Mouse (Mus musculus): ENCODE measurements around the gene Ccl21a. TPM values are rescaled to one million over a fixed set of nuclear protein-coding genes. Genes with fewer than 3 reads are reported as not detected.

Ccl21a gene
- polyA plus RNA-seq (2017; shearing (Covaris generic)), result not detected

GRCm38 (mm10) chr4:42773893-42774292 lies at the start of gene Ccl21a:
Gene Ccl21a (minus strand): TSS chr4:42773993.

DNA sequence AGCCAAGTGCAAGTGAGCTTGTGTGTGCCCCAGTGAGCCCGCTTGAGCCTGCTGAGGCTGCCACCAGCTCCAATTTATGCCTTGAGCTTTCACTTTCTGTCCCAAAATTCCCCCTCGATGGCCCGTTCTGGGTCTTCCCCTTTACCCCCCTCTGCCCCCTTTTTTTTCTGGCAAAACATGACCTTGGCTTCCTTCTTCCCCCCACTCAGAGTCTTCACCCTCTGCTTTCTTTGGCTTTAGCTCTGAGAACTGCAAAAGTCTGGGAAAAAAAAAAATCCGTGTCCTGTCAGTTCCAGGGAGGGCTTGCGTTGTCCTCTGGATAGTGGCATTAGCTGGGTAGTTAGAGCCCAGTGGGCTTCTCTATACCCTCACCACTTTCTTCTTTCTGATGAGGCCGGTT lies 17.3 kb downstream of the Ccl21a start, which contains the start of gene Ccl19:
Gene Ccl19 (minus strand): TSS at position 101 of the 400 bp plus-strand sequence.

GRCm38 (mm10) chr4:42735245-42735644 lies 38.5 kb downstream of the Ccl21a start, which contains the start of gene 4930578G10Rik:
Gene 4930578G10Rik (plus strand): TSS chr4:42735545.

Other genes with a start within 250 kb of the Ccl21a start
- gene Fam205a2, start 245.8 kb downstream of the Ccl21a start, polyA plus RNA-seq (2017; shearing (Covaris generic)), result not detected
- not detected for gene Gm10591, start 161.8 kb downstream of the Ccl21a start, polyA plus RNA-seq (2017; shearing (Covaris generic))
- gene Gm2564, start 144.3 kb downstream of the Ccl21a start, polyA plus RNA-seq (2017; shearing (Covaris generic)), result not detected
- not detected for gene Ccl27b, start 118.7 kb downstream of the Ccl21a start, polyA plus RNA-seq (2017; shearing (Covaris generic))
- gene Il11ra2, start 112.1 kb downstream of the Ccl21a start, polyA plus RNA-seq (2017; shearing (Covaris generic)), result not detected
- gene 4930578G10Rik, start 38.4 kb downstream of the Ccl21a start, polyA plus RNA-seq (2017; shearing (Covaris generic)), result not detected
- not detected for gene Ccl19, start 17.4 kb downstream of the Ccl21a start, polyA plus RNA-seq (2017; shearing (Covaris generic))
- gene Fam205a1, start 79.9 kb upstream of the Ccl21a start, polyA plus RNA-seq (2017; shearing (Covaris generic)), result not detected
- gene Gm12394, start 82.8 kb upstream of the Ccl21a start, polyA plus RNA-seq (2017; shearing (Covaris generic)), result not detected
- not detected for gene Fam205c, start 100.2 kb upstream of the Ccl21a start, polyA plus RNA-seq (2017; shearing (Covaris generic))
- gene Phf24, start 142.7 kb upstream of the Ccl21a start, polyA plus RNA-seq (2017; shearing (Covaris generic)), result 0.31 TPM
- gene Dnajb5, start 175.8 kb upstream of the Ccl21a start, polyA plus RNA-seq (2017; shearing (Covaris generic)), result 12.5 TPM
- not detected for gene 1700022I11Rik, start 195.6 kb upstream of the Ccl21a start, polyA plus RNA-seq (2017; shearing (Covaris generic))
- 436 TPM for gene Vcp, start 226.5 kb upstream of the Ccl21a start, polyA plus RNA-seq (2017; shearing (Covaris generic))
- gene Fancg, start 236.5 kb upstream of the Ccl21a start, polyA plus RNA-seq (2017; shearing (Covaris generic)), result 34.4 TPM

All from activated CD4-positive, CD25-positive, alpha-beta regulatory T cell, adult 9 weeks (primary cell).